In genomic region chr4:83656571-83656970, GRCm38 (mm10) we compare ENCODE assay signal across 8 mouse cellular contexts.
DNase-seq lines count a peak whose midpoint lies in the region; ATAC-seq and TF ChIP-seq lines count a peak whose summit lies in the region.

No protein-coding gene starts in this region.

- peaks cover 7 to 14% of the 10 kb centered on the region in 2 experiments; a peak in 3 of 4 replicates for H3K4me1 ChIP-seq in heart, embryonic 14.5 days (ENCODE audit: control insufficient read depth in 2 of 2, insufficient read depth in 2 of 2, low read length in 2 of 2)
- H3K4me1 ChIP-seq in heart, adult 2 months (ENCODE audit: control insufficient read depth, insufficient read depth, low read length) = peaks cover 1% of the 10 kb centered on the region; the same call in 1 of the 2 replicates
- no peaks in the 10 kb centered on the region; the same call in 1 of the 2 replicates for H3K4me1 ChIP-seq in embryonic facial prominence, embryonic 11.5 days (ENCODE audit: control insufficient read depth, insufficient read depth, low read length)
- no peaks in the 10 kb centered on the region; the same call in 1 of the 2 replicates for H3K4me1 ChIP-seq in intestine, embryonic 16.5 days (ENCODE audit: control insufficient read depth, insufficient read depth, low read length)

- TF ChIP-seq EP300 in heart, adult 2 months (IDR thresholded peaks at IDR 0.05; ENCODE audit: insufficient read depth, low read depth, low read length) = no peak

- no peaks in the 10 kb centered on the region for H3K27me3 ChIP-seq in heart, embryonic 14.5 days (ENCODE audit: control insufficient read depth, insufficient read depth, low read length)
- no peaks in the 10 kb centered on the region for H3K27me3 ChIP-seq in heart, adult 2 months (ENCODE audit: control insufficient read depth, insufficient read depth, low read length)
- no peaks in the 10 kb centered on the region for H3K27me3 ChIP-seq in embryonic facial prominence, embryonic 11.5 days (ENCODE audit: control insufficient read depth, insufficient read depth, low read length)
- no peaks in the 10 kb centered on the region for H3K27me3 ChIP-seq in intestine, embryonic 16.5 days (replicated peaks; ENCODE audit: control insufficient read depth, insufficient read depth, low read length)

- H3K9ac ChIP-seq in heart, embryonic 14.5 days (ENCODE audit: low read length) = no peak overlapping the region
- no peak overlapping the region for H3K9ac ChIP-seq in heart, adult 2 months (ENCODE audit: low read depth, low read length)
- H3K9ac ChIP-seq in embryonic facial prominence, embryonic 11.5 days (replicated peaks; ENCODE audit: low read length) = peak overlapping the region; percentile 46
- H3K9ac ChIP-seq in intestine, embryonic 16.5 days (ENCODE audit: low read depth, low read length) = no peak overlapping the region

- H3K27ac ChIP-seq in heart, embryonic 14.5 days (replicated peaks in 1 of 2; ENCODE audit: control insufficient read depth in 1 of 2, insufficient read depth in 1 of 2, low read depth in 2 of 2, low read length in 2 of 2) = no peak overlapping the region
- no peak overlapping the region for H3K27ac ChIP-seq in heart, adult 2 months
- H3K27ac ChIP-seq in embryonic facial prominence, embryonic 11.5 days (replicated peaks; ENCODE audit: low read depth, low read length) = peak overlapping the region; percentile 1; the same call in 1 of the 2 replicates
- H3K27ac ChIP-seq in intestine, embryonic 16.5 days (ENCODE audit: low read length) = no peak overlapping the region

- TF ChIP-seq POLR2A in heart, adult 2 months (IDR thresholded peaks at IDR 0.05; ENCODE audit: insufficient read depth, low read depth, low read length) = no peak

- DNase-seq in heart, adult 2 months = no peak
- DNase-seq in embryonic facial prominence, embryonic 11.5 days (ENCODE audit: low spot score) = peak; percentile 57
- peak; percentile 33 to 61 for DNase-seq in lung, postnatal 4 days
- DNase-seq in yolk sac, embryonic 10.5 days (ENCODE audit: low spot score) = peak; percentile 32
- DNase-seq in gastrocnemius, adult 8-10 months (ENCODE audit: low spot score in 2 of 2) = no peak
- no peak for DNase-seq in gastrocnemius, postnatal 25 days

- H3K9me3 ChIP-seq in heart, embryonic 14.5 days (ENCODE audit: control insufficient read depth, low read length) = no peaks in the 10 kb centered on the region
- no peaks in the 10 kb centered on the region for H3K9me3 ChIP-seq in embryonic facial prominence, embryonic 11.5 days (replicated peaks; ENCODE audit: control insufficient read depth, low read length)
- H3K9me3 ChIP-seq in intestine, embryonic 16.5 days (ENCODE audit: control insufficient read depth, low read length) = no peaks in the 10 kb centered on the region

- ATAC-seq in heart, embryonic 14.5 days (ENCODE audit: insufficient number of reproducible peaks, insufficient read depth, low FRiP score, low read depth) = no peak
- ATAC-seq in embryonic facial prominence, embryonic 11.5 days (replicated peaks; ENCODE audit: insufficient number of reproducible peaks, low FRiP score, low TSS enrichment, low read depth) = peak; percentile 80
- no peak for ATAC-seq in intestine, embryonic 16.5 days

- H3K4me3 ChIP-seq in heart, embryonic 14.5 days (ENCODE audit: control insufficient read depth in 1 of 2, insufficient read depth in 1 of 2, low read depth in 1 of 2, low read length in 2 of 2) = 0 out of 4 replicates have a peak overlapping the region, but pooled peaks of 1 of the 2 experiments have one; percentile 4
- H3K4me3 ChIP-seq in heart, adult 2 months = no peak overlapping the region
- H3K4me3 ChIP-seq in embryonic facial prominence, embryonic 11.5 days (ENCODE audit: low read depth, low read length) = no peak overlapping the region
- no peak overlapping the region for H3K4me3 ChIP-seq in intestine, embryonic 16.5 days (ENCODE audit: low read length)

- intact Hi-C loops in heart, adult 2 months (cut with DNase I) = no loop called here

- H3K36me3 ChIP-seq in heart, embryonic 14.5 days (ENCODE audit: control insufficient read depth, insufficient read depth, low read length) = no peaks in the 10 kb centered on the region
- H3K36me3 ChIP-seq in heart, adult 2 months (ENCODE audit: control insufficient read depth, insufficient read depth, low read length) = no peaks in the 10 kb centered on the region
- H3K36me3 ChIP-seq in embryonic facial prominence, embryonic 11.5 days (replicated peaks; ENCODE audit: control insufficient read depth, insufficient read depth, low read depth, low read length) = no peaks in the 10 kb centered on the region
- no peaks in the 10 kb centered on the region for H3K36me3 ChIP-seq in intestine, embryonic 16.5 days (ENCODE audit: control insufficient read depth, insufficient read depth, low read length)

- H3K4me2 ChIP-seq in heart, embryonic 14.5 days (ENCODE audit: low read length) = peak overlapping the region; percentile 45
- peak overlapping the region; percentile 13; the same call in 1 of the 2 replicates for H3K4me2 ChIP-seq in embryonic facial prominence, embryonic 11.5 days (ENCODE audit: low read depth, low read length)
- H3K4me2 ChIP-seq in intestine, embryonic 16.5 days (ENCODE audit: low read depth, low read length) = 0 out of 2 replicates have a peak overlapping the region, but pooled peaks have one; percentile 5

- H3K79me2 ChIP-seq in heart, adult 2 months (replicated peaks; ENCODE audit: control insufficient read depth, insufficient read depth, low read length) = no peaks in the 10 kb centered on the region

- no peak for TF ChIP-seq CTCF in heart, adult 2 months (IDR thresholded peaks at IDR 0.05)

- 15% methylated on average over 10 of the region's 10 CpGs for WGBS in heart, embryonic 14.5 days
- 49% methylated on average over 10 of the region's 10 CpGs for WGBS in heart, adult 2 months
- 8% methylated on average over 10 of the region's 10 CpGs for WGBS in embryonic facial prominence, embryonic 11.5 days
- 31% methylated on average over 10 of the region's 10 CpGs for WGBS in intestine, embryonic 16.5 days

Comparison
In these comparisons a context has a peak if more than half of its experiments do, and no peak if none do; other contexts are left out.
1. DNase-seq: peak in embryonic facial prominence, embryonic 11.5 days (single experiment), lung, postnatal 4 days (2 of 2) and yolk sac, embryonic 10.5 days (single experiment); none in heart, adult 2 months (0 of 2), gastrocnemius, adult 8-10 months (0 of 2) and gastrocnemius, postnatal 25 days (single experiment).
2. Peak in every context shown above with its lines, with median percentiles within 50 percentile points of each other: H3K4me2 ChIP-seq.